Mouse (Mus musculus): ENCODE measurements around the gene Pde4d.

DNA sequence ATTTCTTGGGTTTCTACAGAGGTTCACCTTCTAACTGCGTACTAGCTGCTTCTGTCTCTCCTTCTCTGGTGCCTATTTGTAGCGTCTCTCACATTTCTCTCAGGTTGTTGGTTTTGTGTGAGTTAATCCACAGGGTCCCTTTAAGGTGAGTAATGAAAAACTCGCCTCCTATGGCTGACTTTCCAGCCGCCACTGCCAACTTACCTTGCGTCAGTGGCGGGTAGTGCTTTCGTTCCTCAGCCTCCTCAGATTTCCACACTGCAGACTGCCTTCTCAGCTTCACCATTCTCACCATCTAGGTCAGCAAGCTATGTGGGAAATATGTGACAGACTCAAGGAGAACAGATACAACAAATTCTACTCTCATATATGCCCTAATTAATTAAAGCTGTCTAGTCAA, 977.8 kb downstream of the Pde4d start:
- TF ChIP-seq CTCF (IDR thresholded peaks at IDR 0.05; ENCODE audit: control insufficient read depth, insufficient read depth, insufficient read length) (no peak), USF1 (IDR thresholded peaks at IDR 0.05; ENCODE audit: low read depth) (no peak), MYOD1 (IDR thresholded peaks at IDR 0.05; ENCODE audit: control insufficient read depth, insufficient read length, low read depth) (no peak), MAX (IDR thresholded peaks at IDR 0.05) (no peak), CEBPB (IDR thresholded peaks at IDR 0.05; ENCODE audit: low read depth) (no peak)
